ENCODE assay signal across 24 mouse cellular contexts in the genomic region with DNA sequence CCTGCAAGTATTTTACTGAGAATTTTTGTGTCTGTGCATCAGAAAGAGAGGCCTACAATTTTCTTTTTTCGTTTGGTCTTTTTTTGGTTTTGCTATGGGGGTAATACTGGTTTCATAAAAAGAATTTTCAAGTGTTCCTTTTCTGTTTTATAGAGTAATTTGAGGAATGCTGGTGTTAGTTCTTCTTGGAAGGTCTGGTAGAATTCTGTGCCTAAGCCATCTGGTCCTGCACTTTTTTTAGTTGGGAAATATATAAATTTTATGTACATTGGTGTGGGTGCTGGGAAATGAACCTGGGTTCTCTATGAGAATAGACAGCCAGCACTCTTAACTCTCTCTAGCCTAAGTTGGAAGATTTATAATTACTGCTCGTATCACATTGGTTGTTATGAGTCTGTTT. TPM values are rescaled to one million over a fixed set of nuclear protein-coding genes. Genes with fewer than 3 reads are reported as not detected.
"Had no signal": no experiment of that assay in that cellular context is flagged by ENCODE, and none has a peak within 500 bp of the region (broad histone marks: within the 10 kb centered on the region; RNA-seq: fewer than 3 reads in every experiment).

No protein-coding gene starts in this region.

- ATAC-seq: forebrain, embryonic 16.5 days; hindbrain, embryonic 16.5 days; inflammation-experienced regulatory T-cells, adult 6 months; intestine, embryonic 15.5 days; intestine, postnatal 0 days had no signal

- DNase-seq: gastrocnemius, adult 2 months; gastrocnemius, postnatal 10 days; gastrocnemius, postnatal 25 days; heart, adult 18-20 months; heart, postnatal 10 days; heart, postnatal 4 days; kidney, adult 18-20 months; kidney, adult 9 months; kidney, postnatal 14 days; kidney, postnatal 4 days; liver; liver, embryonic 13.5 days had no signal

RNA-seq across cellular contexts. Expression of a gene that starts 27.0 kb away (rescaled TPM):
- total RNA-seq: granulocyte monocyte progenitor cell, adult 5-6 weeks had no signal

RNA-seq across cellular contexts. Expression of a gene that starts 41.9 kb away (rescaled TPM):
- total RNA-seq: gastrocnemius, adult 2 months; gastrocnemius, postnatal 10 days; gastrocnemius, postnatal 25 days; gastrocnemius, postnatal 4 days; granulocyte monocyte progenitor cell, adult 5-6 weeks; heart, adult 18-20 months; heart, adult 8-10 months; heart, postnatal 10 days; heart, postnatal 25 days; heart, postnatal 4 days; layer of hippocampus, adult 2 months; layer of hippocampus, postnatal 25 days; left cerebral cortex, postnatal 25 days had no signal
